Mouse (Mus musculus) embryonic stem cell, embryonic (primary cell): ENCODE data around the gene Mettl16.

ENCODE experiments used
- CTCF ChIA-PET, 4 experiments: fragments of 300-600 bp in 2 of 4; fragments of 350-600 bp in 2 of 4; sonication (Branson Sonifier 250); formaldehyde crosslinking; loops; one replicate each; lab custom pipeline; 2022; ENCODE audit warnings: inconsistent platforms in 2 of 4; lab: Charles Lee
- POLR2A ChIA-PET, 4 experiments: fragments of 300-600 bp in 2 of 4; fragments of 350-600 bp in 2 of 4; sonication (Branson Sonifier 250); formaldehyde crosslinking; loops; one replicate each; lab custom pipeline; 2022; ENCODE audit warnings: antibody characterized with exemption in 4 of 4, inconsistent platforms in 1 of 4; lab: Charles Lee

The Mettl16 gene

DNA sequence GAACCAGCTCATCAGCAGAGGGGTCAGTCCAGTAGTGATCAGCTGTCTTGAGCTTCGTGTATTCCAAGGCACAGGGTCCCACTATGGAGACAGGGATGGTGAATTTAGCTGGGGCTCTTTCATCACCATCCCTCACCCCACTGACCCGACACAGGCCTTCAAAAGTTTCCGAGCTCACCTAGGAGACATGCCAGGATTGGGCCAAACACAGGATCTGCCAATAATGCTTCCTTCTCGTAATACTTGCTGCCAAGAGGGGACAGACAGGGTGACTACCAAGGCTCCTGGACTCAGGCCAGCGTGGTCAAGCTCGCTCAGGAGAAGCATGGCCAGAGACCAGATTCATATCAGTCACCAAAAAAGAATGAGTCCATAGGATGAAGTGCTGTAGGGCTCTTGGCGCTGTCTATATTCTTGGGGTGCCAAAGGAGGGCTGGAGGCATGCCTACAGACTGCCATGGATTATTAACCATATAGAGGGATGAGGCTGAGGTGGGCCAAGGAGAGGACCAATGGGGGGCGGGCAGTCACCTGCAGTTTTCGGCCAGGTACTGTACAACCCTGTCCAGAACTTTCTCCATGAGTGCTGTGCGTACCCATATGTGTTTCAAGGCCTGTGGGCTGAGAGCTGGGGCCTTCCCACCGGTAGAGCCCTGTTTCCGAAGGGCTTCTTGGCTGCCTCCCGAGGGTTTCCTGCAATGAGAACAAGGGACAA, 97.6 kb downstream of the Mettl16 start:
- CTCF ChIA-PET = interaction anchor here in 2 of 4 experiments (0.7 to 2.0 kb wide), 6 partner anchors 9 to 302 kb away, joined by 3 to 7 read pairs (median 4); partner anchors contain the start of gene Hic1 (in 1 of the 2)
- POLR2A ChIA-PET = interaction anchor here in 2 of 4 experiments (0.6 to 2.7 kb wide), 15 partner anchors 9 to 1686 kb away, joined by 3 to 11 read pairs (median 5); partner anchors contain the start of genes Mettl16 (in 1 of the 2), Sgsm2 (in 1 of the 2) and Tsr1 (in 1 of the 2)

DNA sequence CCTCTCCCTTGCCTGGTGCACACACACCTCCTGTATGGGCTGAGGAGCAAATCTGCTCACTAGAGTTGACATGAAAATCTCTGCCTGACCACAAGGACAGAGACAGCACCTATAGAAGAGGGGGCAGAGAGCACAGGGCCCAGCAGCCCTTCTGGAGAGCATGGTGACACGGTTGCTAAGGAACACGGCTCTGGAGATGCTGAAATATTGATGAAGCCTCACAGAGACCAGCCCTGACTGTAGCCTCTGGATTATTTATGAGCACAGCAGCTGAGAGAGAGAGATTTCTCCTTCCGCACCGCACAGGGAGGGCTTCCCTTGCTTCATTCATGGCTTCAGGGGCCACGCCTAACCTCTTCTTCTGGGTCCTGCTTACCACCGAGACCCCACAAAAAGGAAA, 99.0 kb downstream of the Mettl16 start:
- POLR2A ChIA-PET = interaction anchor here in 2 of 4 experiments (0.9 to 2.7 kb wide), 12 partner anchors 9 to 46 kb away, joined by 3 to 11 read pairs (median 4); partner anchors contain the start of genes Sgsm2 (in 1 of the 2) and Tsr1 (in 1 of the 2)
- CTCF ChIA-PET = interaction anchor here in 1 of 4 experiments (1.0 to 1.4 kb wide), 2 partner anchors 21 to 24 kb away, joined by 3 to 4 read pairs; no protein-coding TSS in a partner anchor

DNA sequence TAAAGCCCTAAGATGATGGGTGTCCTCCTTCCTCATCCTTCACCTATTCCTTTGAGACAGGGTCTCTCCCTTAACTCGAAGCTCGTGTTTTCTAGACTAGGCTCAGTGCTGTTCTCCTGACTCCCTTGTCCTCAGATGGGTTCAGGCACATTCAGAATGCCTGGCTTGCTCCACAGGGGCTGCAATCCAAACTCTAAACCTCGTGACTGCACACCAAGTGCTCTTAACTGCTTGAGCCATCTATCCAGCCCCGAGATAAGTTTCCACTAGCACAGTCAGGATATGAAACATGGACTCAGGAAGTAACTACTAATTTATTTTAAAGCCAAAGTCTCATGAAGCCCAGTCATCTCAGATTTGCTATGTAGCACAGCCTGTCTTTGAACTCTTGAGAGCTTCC, 99.9 kb downstream of the Mettl16 start:
- ChIA-PET POLR2A (interaction anchor here in 2 of 4 experiments (1.0 to 2.5 kb wide), 6 partner anchors 11 to 38 kb away, joined by 3 to 11 read pairs (median 4); partner anchors contain the start of gene Tsr1 (in 1 of the 2)), CTCF (interaction anchor here in 2 of 4 experiments (0.9 to 1.0 kb wide), 2 partner anchors 23 kb away, joined by 3 to 5 read pairs; no protein-coding TSS in a partner anchor)

DNA sequence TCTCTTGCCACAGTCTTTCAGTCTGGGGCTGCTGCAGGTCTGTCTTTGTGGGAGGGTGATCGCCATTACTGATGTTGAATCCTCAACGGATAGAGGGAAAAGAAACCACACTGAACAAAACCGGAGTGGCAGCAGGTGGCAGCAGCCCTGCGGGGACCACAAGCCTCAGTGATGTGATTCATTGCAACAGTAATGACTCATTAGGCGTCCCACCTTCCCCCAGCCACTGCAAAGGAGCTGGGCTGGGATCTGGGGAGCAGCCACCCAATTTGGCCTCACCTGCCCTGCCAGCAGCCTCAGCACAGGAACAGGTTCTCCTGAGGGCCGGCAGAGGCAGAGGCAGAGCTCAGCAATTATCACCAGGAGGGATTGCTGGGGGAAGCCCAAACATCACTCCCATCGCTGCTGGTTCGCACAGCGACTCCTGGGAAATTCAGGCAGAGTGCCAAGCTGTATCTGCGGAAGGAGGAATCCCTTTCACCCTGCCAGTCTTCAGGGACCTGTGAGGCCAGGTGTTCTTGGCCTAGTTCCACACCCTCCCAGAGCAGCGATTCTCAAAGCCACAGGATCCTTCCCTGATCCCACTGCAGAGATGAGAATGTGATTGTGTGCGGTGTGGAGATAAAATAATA, 100.5 kb downstream of the Mettl16 start:
- ChIA-PET POLR2A (interaction anchor here in 2 of 4 experiments (0.6 to 2.5 kb wide), 6 partner anchors 11 to 119 kb away, joined by 3 to 11 read pairs (median 4); partner anchors contain the start of gene Tsr1 (in 1 of the 2)), CTCF (interaction anchor here in 2 of 4 experiments (0.9 to 1.0 kb wide), 2 partner anchors 23 kb away, joined by 3 to 5 read pairs; no protein-coding TSS in a partner anchor)

DNA sequence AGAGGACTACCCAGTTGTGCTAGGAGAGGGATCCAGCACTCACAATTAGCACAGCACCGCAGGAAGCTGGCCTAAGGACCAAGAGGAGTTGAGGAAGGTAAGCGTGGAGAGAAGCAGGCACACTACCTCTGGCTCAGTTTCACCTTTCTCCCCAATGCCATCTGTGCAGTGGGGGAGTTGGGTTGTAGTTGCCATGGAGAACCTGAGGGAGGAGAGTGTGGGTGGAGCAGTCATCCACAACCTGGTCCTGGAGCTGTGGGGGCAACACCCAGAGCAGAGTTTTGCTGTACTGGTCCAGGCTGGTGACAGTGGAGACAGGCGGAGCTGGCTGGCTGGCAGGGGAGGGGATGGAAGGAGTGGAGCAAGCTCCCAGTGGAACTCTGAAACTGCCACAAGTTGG, 104.0 kb downstream of the Mettl16 start:
- CTCF ChIA-PET = interaction anchor here in 1 of 4 experiments (0.6 kb wide), 1 partner anchor 194 kb away, joined by 7 read pairs; no protein-coding TSS in a partner anchor

DNA sequence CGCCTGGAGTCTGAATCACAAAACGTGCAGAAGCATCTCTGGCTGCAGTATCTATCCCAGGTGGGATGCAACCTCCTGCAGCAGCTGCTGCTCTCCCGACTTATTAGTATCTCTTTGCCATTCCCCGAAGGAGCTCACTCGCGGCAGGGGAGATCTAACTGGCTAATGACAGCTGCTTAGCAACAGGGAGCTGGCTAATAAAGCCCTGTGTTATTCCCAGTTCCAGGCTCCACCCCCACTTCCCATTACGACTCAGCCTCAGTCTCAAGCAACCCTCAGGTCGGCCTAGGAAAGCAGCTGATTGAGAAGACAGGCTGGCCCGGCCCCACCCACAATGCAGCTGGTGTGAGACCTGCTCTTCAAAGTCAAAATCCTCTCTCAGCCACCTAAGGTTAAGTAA, 106.2 kb downstream of the Mettl16 start:
- CTCF ChIA-PET = interaction anchor here in 2 of 4 experiments (0.8 to 1.2 kb wide), 4 partner anchors 9 to 634 kb away, joined by 3 to 7 read pairs (median 4); partner anchors contain the start of gene Hic1 (in 1 of the 2)
- POLR2A ChIA-PET = interaction anchor here (0.6 to 5.5 kb wide), 51 partner anchors 9 to 585 kb away, joined by 3 to 32 read pairs (median 3); partner anchors contain the start of genes Tsr1 (in 3 of the 4), Sgsm2 (in 2 of the 4), Mettl16 (in 1 of the 4) and Mnt (in 1 of the 4)

More for the DNA sequence above, 104.0 kb downstream of the Mettl16 start:
- POLR2A ChIA-PET = interaction anchor here in 3 of 4 experiments (0.8 to 5.5 kb wide), 12 partner anchors 11 to 104 kb away, joined by 3 to 32 read pairs (median 4); partner anchors contain the start of genes Mettl16 (in 1 of the 3), Mnt (in 1 of the 3), Smg6 (in 1 of the 3) and Srr (in 1 of the 3)
